Mouse (Mus musculus) thymus, adult 2 months (tissue): ENCODE results near the gene Lrriq4. TPM values are rescaled to one million over a fixed set of nuclear protein-coding genes. Genes with fewer than 3 reads are reported as not detected.

Experiments
- DNase-seq: peaks from one replicate; pipeline ENCODE4 v3.0.0; 2021
- H3K27ac ChIP-seq: fragments of 200-500 bp; 2 replicates; pipeline ENCODE4 v1.5.1; 2012; ENCODE audit warnings: low read length, control low read depth; ENCODE audit not compliant: control insufficient read depth, insufficient read depth
- H3K27me3 ChIP-seq: fragments of 200-500 bp; 2 replicates; pipeline ENCODE4 v1.6.1; 2012; ENCODE audit warnings: mild to moderate bottlenecking, low read length, moderate library complexity, mixed read lengths; ENCODE audit not compliant: control insufficient read depth, insufficient read depth
- H3K36me3 ChIP-seq: fragments of 200-500 bp; 2 replicates; pipeline ENCODE4 v1.6.1; 2012; ENCODE audit warnings: mild to moderate bottlenecking, low read length, moderate library complexity; ENCODE audit not compliant: control insufficient read depth, insufficient read depth
- H3K4me1 ChIP-seq: fragments of 200-500 bp; replicated peaks from 2 replicates; pipeline ENCODE4 v1.6.1; 2012; ENCODE audit warnings: low read length; ENCODE audit not compliant: control insufficient read depth, insufficient read depth
- H3K4me3 ChIP-seq: fragments of 200-500 bp; 2 replicates; pipeline ENCODE4 v1.5.1; 2012; ENCODE audit warnings: mild to moderate bottlenecking, low read length, control low read depth, moderate library complexity; ENCODE audit not compliant: control insufficient read depth, insufficient read depth
- CTCF ChIP-seq: fragments of 200-500 bp; IDR thresholded peaks from 2 replicates; pipeline ENCODE4 v1.5.1; 2012; ENCODE audit warnings: mild to moderate bottlenecking, control low read depth, low read length, moderate library complexity, borderline replicate concordance; ENCODE audit not compliant: control insufficient read depth, poor library complexity, insufficient read depth; ENCODE audit errors: extremely low read depth
- POLR2A ChIP-seq: fragments of 200-500 bp; IDR thresholded peaks from 2 replicates; pipeline ENCODE4 v1.6.1; 2012; ENCODE audit warnings: mild to moderate bottlenecking, low read length, control low read depth, moderate library complexity; ENCODE audit not compliant: control insufficient read depth, poor library complexity, insufficient read depth; ENCODE audit errors: extremely low read depth
- WGBS: fragments of 180-500 bp; shearing (Covaris S2); methylation state at CpG from one replicate; pipeline ENCODE4 v1.1.7; 2018; 5-methylcytosine and 5-hydroxymethylcytosine counted together
- polyA plus RNA-seq: library from polyadenylated mRNA; depleted of rRNA; stranded (reverse); fragments of >200 nt; gene quantifications from 2 replicates; pipeline ENCODE4 v1.2.3, GENCODE M21; 2012

Gene Lrriq4
- polyA plus RNA-seq, 1 experiment, result not detected

DNA sequence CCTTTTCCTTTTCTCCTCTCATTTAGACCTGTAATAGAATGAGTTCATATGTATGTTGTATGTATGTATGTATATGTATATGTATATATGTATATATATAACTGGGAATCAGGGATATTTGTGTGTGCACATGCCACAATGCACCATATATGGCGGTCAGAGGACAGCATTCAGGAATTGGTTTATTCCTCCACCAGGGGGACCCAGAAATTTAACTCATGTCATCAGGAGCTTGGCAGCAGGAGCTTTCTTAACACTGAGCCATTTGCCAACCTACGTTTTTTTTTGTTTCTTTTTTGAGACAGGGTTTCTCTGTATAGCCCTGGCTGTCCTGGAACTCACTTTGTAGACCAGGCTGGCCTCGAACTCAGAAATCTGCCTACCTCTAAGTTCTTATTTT lies 10.6 kb upstream of the Lrriq4 start:
- TF ChIP-seq POLR2A, result no peak
- TF ChIP-seq CTCF, result no peak
- 68% methylated on average over 3 of the region's 3 CpGs for WGBS

DNA sequence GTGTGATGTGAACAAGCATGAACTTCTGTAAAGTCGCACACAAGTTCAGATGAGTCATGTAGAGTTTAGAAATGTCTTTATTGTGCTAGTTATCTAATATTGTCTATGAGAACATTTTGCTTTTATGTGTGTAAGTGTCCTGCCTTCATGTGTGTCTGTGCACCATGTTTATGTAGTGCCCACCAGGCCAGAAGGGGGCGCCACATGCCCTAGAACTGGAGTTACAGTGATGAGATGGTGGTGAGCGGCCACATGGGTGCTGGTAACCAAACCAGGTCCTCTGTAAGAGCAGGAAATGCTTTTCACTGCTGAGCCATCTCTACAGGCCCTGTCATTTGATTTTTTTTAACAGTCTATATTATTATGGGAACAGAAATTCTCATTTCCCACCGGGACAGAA lies 8.7 kb upstream of the Lrriq4 start:
- WGBS, result 90% methylated on average over 4 of the region's 4 CpGs
- TF ChIP-seq POLR2A, result no peak
- no peak for TF ChIP-seq CTCF
- DNase-seq, result no peak
- Histone ChIP-seq H3K27me3 (no peaks in the 10 kb centered on the region), H3K27ac (no peak overlapping the region), H3K4me3 (no peak overlapping the region), H3K36me3 (no peaks in the 10 kb centered on the region), H3K4me1 (no peaks in the 10 kb centered on the region)

More for the DNA sequence above, 10.6 kb upstream of the Lrriq4 start:
- Histone ChIP-seq H3K4me1 (no peaks in the 10 kb centered on the region), H3K36me3 (no peaks in the 10 kb centered on the region), H3K27me3 (no peaks in the 10 kb centered on the region), H3K27ac (no peak overlapping the region), H3K4me3 (no peak overlapping the region)
- DNase-seq, result no peak

- Histone ChIP-seq H3K27ac (no peak overlapping the region), H3K36me3 (no peaks in the 10 kb centered on the region), H3K27me3 (peaks cover 17% of the 10 kb centered on the region), H3K4me1 (0 out of 2 replicates have a peak, but pooled peaks cover 3% of the 10 kb centered on the region), H3K4me3 (no peak overlapping the region)
- TF ChIP-seq CTCF (no peak), POLR2A (no peak)
- DNase-seq, result no peak
- 78% methylated on average over 8 of the region's 8 CpGs for WGBS
Observed at GRCm38 (mm10) chr3:30646761-30647160, 2.5 kb downstream of the Lrriq4 start.

DNA sequence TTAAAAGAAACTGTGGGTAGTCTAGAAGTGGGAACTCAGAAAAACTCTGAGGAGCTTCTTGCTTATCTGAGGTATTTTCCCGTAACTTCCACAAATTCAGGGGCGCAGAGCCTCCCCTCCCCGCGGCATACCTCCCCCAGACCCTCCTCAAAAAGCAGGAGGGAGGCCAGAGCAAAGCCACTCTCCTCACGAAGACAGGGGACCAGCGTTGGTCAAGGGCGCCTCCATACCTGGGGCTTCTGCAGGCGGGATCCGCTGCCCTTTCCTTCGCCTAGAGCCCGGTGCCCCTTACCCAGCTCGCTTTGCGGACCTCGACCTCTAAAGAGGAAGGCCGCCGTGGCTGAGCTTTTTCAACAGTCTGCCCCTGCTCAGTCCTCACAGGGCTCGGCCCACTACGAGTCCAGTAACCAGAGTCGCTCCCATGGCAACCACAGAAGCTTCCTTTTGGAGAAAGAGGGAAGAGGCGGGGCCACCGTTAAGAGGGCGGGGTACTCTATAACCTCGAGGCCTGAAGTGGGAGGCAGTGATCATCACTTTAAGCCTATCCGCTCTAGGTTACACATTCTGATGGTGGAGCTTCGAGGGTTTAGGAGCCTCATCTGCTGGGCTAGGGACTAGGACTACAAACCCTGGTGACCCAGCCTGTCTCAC lies 3.3 kb downstream of the Lrriq4 start, which contains the start of gene Lrrc34:
Lrrc34 (minus strand) TSS at position 430 of the 651 bp plus-strand sequence.
- no peak for TF ChIP-seq POLR2A
- H3K27me3 ChIP-seq, result peaks cover 18% of the 10 kb centered on the region
- H3K4me1 ChIP-seq, result 0 out of 2 replicates have a peak, but pooled peaks cover 3% of the 10 kb centered on the region
- H3K4me3 ChIP-seq, result no peak within 1 kb of the TSS
- 7% methylated on average over 25 of the region's 25 CpGs for WGBS
- H3K27ac ChIP-seq, result no peak within 1 kb of the TSS
- no peaks in the 10 kb centered on the region for H3K36me3 ChIP-seq
- no peak for DNase-seq

- TF ChIP-seq CTCF (no peak), POLR2A (no peak)
- Histone ChIP-seq H3K4me3 (no peak overlapping the region), H3K36me3 (no peaks in the 10 kb centered on the region), H3K27ac (no peak overlapping the region), H3K4me1 (0 out of 2 replicates have a peak, but pooled peaks cover 3% of the 10 kb centered on the region), H3K27me3 (peaks cover 18% of the 10 kb centered on the region)
- DNase-seq, result no peak
- 96% methylated on average over 2 of the region's 2 CpGs for WGBS
Observed at GRCm38 (mm10) chr3:30648466-30648865, 4.2 kb downstream of the Lrriq4 start.

DNA sequence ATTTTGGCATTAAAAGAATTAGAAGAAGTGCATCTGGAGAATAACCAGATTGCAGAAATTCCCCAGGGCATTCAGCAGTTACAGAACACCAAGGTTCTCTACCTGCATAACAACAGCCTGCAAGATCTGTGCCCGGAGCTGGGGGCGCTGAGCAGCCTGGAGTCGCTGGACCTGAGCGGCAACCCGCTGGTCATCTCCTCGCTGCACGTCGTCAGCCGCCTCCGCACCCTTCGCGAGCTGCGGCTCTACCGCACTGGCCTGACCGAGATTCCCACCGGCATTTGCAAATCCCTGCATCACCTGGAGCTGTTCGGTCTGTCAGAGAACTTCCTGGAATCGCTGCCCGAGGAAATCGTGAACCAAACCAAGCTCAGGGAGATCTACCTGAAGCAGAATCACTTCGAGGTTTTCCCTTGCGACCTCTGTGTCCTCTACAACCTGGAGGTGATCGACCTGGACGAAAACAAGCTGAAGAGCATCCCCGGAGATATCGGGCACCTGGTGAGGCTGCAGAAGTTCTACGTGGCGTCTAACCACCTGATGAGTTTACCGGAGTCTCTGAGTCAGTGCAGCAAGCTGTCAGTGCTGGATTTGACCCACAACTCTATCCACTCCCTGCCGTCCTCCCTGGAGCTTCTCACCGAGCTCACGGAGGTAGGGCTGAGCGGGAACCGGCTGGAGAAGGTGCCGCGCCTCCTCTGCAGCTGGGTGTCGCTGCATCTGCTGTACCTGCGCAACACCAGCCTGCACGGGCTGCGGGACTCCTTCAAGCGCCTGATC lies 5.9 kb downstream of the Lrriq4 start:
- Histone ChIP-seq H3K4me3 (no peak overlapping the region), H3K36me3 (no peaks in the 10 kb centered on the region), H3K27me3 (peaks cover 18% of the 10 kb centered on the region), H3K27ac (no peak overlapping the region), H3K4me1 (0 out of 2 replicates have a peak, but pooled peaks cover 3% of the 10 kb centered on the region)
- peak; percentile 4 for DNase-seq
- TF ChIP-seq CTCF (no peak), POLR2A (no peak)
- WGBS, result 3% methylated on average over 41 of the region's 41 CpGs
